Mouse (Mus musculus): ENCODE measurements around the gene Dusp22. TPM values are rescaled to one million over a fixed set of nuclear protein-coding genes. Genes with fewer than 3 reads are reported as not detected.
A peak's percentile ranks its signal among the peaks of the same experiment; 100 is the strongest.

Gene Dusp22
- total RNA-seq (2014; rRNA removed) (23.5 and 24.2 TPM in 2 replicates), polyA plus RNA-seq (2015; fragmentation: Nextera tagmentation; extraction: Ambion mirVana) (29.3 and 30.6 TPM in 2 replicates)

DNA sequence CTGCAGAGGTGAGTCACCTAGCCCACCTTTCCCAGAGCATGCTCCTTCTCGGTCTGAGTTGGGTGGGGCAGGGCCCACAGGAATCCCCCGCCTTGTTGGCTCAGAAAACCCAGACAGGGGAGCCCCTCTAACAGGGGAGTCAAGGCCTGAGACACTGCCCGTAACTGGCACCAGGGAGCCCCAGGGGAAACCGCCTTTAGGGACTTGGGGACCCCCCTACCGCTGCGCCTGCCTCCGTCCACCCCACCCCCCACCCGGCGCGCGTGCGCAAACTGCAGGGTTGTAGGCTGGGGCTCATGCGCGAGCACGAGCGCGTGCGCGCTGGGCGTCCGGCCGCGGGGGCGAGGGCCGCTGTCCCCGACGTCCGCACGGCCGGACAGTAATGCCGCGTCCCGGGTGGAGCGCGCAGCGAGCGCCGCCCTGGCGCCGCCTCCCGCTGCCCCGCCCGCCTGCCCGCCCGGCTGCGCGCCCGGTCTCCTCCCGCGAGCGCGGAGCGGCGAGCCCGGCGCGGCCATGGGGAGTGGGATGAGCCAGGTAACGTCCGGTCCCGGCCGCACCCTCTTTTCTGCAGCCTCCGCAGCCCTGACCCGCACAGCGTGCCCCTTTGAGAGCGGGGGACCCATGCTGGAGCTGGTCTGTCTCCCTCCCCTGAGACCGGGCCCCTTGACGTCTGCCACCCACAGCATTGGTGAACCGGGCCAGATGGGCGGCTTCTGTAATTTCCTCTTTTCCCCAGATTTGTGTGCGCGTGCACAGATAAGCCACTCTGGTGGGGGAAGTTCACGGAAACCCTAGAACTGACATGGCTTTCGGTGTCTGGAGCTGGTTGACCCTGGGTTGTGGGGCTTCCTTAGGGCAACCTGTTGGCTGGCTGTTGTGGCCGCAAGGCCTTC is at the start of gene Dusp22:
Gene Dusp22, plus strand, starts transcription at position 387 of the 893 bp plus-strand sequence.
- no peaks in the 10 kb centered on the region for H3K4me1 ChIP-seq (ENCODE audit: insufficient read depth, low read length)
- H3K36me3 ChIP-seq (ENCODE audit: insufficient read depth, low read length): no peaks in the 10 kb centered on the region
- H3K9me3 ChIP-seq (ENCODE audit: low read length): no peaks in the 10 kb centered on the region
- under 1% methylated on average over 55 of the region's 74 CpGs for WGBS
- TF ChIP-seq CTCF (IDR thresholded peaks at IDR 0.05): no peak
- DNase-seq (ENCODE audit: low spot score) (peak; percentile 88), ATAC-seq (ENCODE audit: low FRiP score) (peak; percentile 96)
- H3K9ac ChIP-seq (replicated peaks; ENCODE audit: low read length, poor library complexity, severe bottlenecking): peak within 1 kb of the TSS; percentile 93
- H3K27ac ChIP-seq (ENCODE audit: low read depth, low read length): peak within 1 kb of the TSS; percentile 88
- H3K4me2 ChIP-seq (ENCODE audit: low read depth, low read length, poor library complexity, severe bottlenecking): peak within 1 kb of the TSS; percentile 70
- H3K27me3 ChIP-seq (ENCODE audit: insufficient read depth, low read length): no peaks in the 10 kb centered on the region
- peak within 1 kb of the TSS; percentile 83 for H3K4me3 ChIP-seq (ENCODE audit: low read depth, low read length)

- Histone ChIP-seq H3K36me3 (ENCODE audit: insufficient read depth, low read length) (no peaks in the 10 kb centered on the region), H3K4me3 (ENCODE audit: low read depth, low read length) (no peak overlapping the region), H3K9ac (replicated peaks; ENCODE audit: low read length, poor library complexity, severe bottlenecking) (no peak overlapping the region), H3K9me3 (ENCODE audit: low read length) (no peaks in the 10 kb centered on the region), H3K27me3 (ENCODE audit: insufficient read depth, low read length) (no peaks in the 10 kb centered on the region), H3K4me1 (ENCODE audit: insufficient read depth, low read length) (no peaks in the 10 kb centered on the region), H3K27ac (ENCODE audit: low read depth, low read length) (no peak overlapping the region), H3K4me2 (ENCODE audit: low read depth, low read length, poor library complexity, severe bottlenecking) (no peak overlapping the region)
- 87% methylated on average over 6 of the region's 6 CpGs for WGBS
- ATAC-seq (ENCODE audit: low FRiP score) (no peak), DNase-seq (ENCODE audit: low spot score) (no peak)
- no peak for TF ChIP-seq CTCF (IDR thresholded peaks at IDR 0.05)
These were observed 47.6 kb upstream of the Dusp22 start for GRCm38 (mm10) chr13:30612079-30612794.

DNA sequence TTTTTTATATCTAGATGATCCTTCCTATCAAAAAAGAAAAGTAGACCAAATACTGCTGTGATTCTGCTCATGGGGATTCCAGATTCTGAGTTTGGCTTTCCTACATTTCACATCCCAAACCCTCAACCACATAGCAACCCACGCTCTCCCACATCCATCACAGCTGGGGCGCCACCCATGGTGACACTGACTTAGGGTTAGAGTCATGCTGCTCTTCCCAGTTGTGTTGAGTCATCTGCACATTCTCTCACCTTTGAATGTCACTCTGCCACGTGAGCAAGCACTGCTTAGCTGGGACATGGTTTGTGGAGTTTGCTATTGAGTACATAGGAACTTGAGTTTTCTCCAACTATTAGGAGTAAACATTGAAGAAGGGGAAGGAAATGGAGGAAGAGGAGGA is 40.1 kb upstream of the Dusp22 start:
- Histone ChIP-seq H3K4me2 (ENCODE audit: low read depth, low read length, poor library complexity, severe bottlenecking) (no peak overlapping the region), H3K27ac (ENCODE audit: low read depth, low read length) (no peak overlapping the region), H3K27me3 (ENCODE audit: insufficient read depth, low read length) (no peaks in the 10 kb centered on the region), H3K9ac (replicated peaks; ENCODE audit: low read length, poor library complexity, severe bottlenecking) (no peak overlapping the region), H3K4me1 (ENCODE audit: insufficient read depth, low read length) (no peaks in the 10 kb centered on the region), H3K9me3 (ENCODE audit: low read length) (no peaks in the 10 kb centered on the region), H3K36me3 (ENCODE audit: insufficient read depth, low read length) (no peaks in the 10 kb centered on the region), H3K4me3 (ENCODE audit: low read depth, low read length) (no peak overlapping the region)
- ATAC-seq (ENCODE audit: low FRiP score): no peak
- TF ChIP-seq CTCF (IDR thresholded peaks at IDR 0.05): no peak
- no peak for DNase-seq (ENCODE audit: low spot score)
- 56% methylated on average over 3 of the region's 3 CpGs for WGBS

GRCm38 (mm10) chr13:30628195-30629048 is 31.4 kb upstream of the Dusp22 start:
- Histone ChIP-seq H3K36me3 (ENCODE audit: insufficient read depth, low read length) (no peaks in the 10 kb centered on the region), H3K4me2 (ENCODE audit: low read depth, low read length, poor library complexity, severe bottlenecking) (no peak overlapping the region), H3K4me1 (ENCODE audit: insufficient read depth, low read length) (no peaks in the 10 kb centered on the region), H3K27me3 (ENCODE audit: insufficient read depth, low read length) (no peaks in the 10 kb centered on the region), H3K9me3 (ENCODE audit: low read length) (no peaks in the 10 kb centered on the region), H3K9ac (replicated peaks; ENCODE audit: low read length, poor library complexity, severe bottlenecking) (no peak overlapping the region), H3K4me3 (ENCODE audit: low read depth, low read length) (no peak overlapping the region), H3K27ac (ENCODE audit: low read depth, low read length) (no peak overlapping the region)
- WGBS: 35% methylated on average over 8 of the region's 8 CpGs
- DNase-seq (ENCODE audit: low spot score) (peak; percentile 24), ATAC-seq (ENCODE audit: low FRiP score) (peak; percentile 62)
- TF ChIP-seq CTCF (IDR thresholded peaks at IDR 0.05): no peak

DNA sequence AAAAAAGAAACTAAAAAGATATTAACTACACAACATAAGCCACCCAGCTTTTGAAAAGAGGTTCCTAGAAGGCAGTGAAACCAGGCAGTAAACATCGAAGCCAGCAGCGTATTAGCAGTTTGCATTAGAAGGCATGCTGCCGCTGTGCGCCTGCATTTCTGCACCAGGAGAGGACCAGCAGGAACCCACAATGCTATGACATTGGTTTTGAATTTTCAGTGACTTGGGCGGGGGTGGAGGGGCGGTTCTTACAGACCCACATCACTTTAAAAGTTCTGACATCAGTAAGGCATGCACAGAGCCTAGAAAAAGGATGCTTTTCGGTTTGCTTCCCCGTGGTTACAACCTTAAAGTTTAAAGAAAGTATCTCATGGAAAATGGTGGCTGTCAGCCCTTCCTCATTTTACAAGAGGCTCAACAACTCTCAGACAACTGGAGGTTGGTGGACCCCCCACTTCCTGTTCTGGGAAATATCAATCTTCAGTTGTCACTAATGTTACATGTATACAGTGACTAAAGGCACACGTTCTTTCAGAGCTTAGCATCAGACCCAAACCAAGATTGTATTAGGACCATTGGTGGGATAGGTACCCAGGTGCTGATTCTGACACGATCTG is 29.9 kb upstream of the Dusp22 start:
- H3K4me2 ChIP-seq (ENCODE audit: low read depth, low read length, poor library complexity, severe bottlenecking): no peak overlapping the region
- ATAC-seq (ENCODE audit: low FRiP score) (no peak), DNase-seq (ENCODE audit: low spot score) (no peak)
- H3K4me3 ChIP-seq (ENCODE audit: low read depth, low read length): no peak overlapping the region
- no peak overlapping the region for H3K27ac ChIP-seq (ENCODE audit: low read depth, low read length)
- H3K4me1 ChIP-seq (ENCODE audit: insufficient read depth, low read length): no peaks in the 10 kb centered on the region
- H3K36me3 ChIP-seq (ENCODE audit: insufficient read depth, low read length): no peaks in the 10 kb centered on the region
- TF ChIP-seq CTCF (IDR thresholded peaks at IDR 0.05): no peak
- WGBS: 90% methylated on average over 10 of the region's 10 CpGs
- H3K9me3 ChIP-seq (ENCODE audit: low read length): no peaks in the 10 kb centered on the region
- no peak overlapping the region for H3K9ac ChIP-seq (replicated peaks; ENCODE audit: low read length, poor library complexity, severe bottlenecking)
- H3K27me3 ChIP-seq (ENCODE audit: insufficient read depth, low read length): no peaks in the 10 kb centered on the region

Data from midbrain, postnatal 0 days (tissue).